Mouse (Mus musculus): ENCODE data around the gene Ifrd1.
"Not testable (repeated sequence)": the region's sequence is repeated elsewhere in the genome, so short reads cannot be mapped to it uniquely, and the experiment has no call there.

Ifrd1 gene

DNA sequence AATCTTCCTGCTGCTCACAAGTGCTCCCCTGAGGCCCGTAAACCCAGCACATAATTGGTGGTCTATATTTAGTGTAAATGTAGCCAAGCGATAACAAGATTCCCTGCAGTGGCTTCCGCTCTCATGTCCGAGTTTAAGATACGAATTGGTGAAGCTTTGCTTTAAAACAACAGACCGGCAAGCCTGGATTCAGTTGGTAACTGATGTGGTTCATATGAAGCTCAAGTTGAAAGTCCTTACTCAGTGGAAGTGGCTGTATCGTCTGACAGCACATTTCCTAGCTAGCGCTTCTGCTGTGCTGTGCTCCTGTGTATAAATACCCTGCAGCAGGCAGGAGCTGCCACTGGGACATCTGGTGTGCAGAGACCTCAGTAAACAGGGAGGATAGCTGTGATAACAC, 49.0 kb downstream of the Ifrd1 start, which contains the start of gene Lsmem1:
Gene Lsmem1 (minus strand): TSS at position 189 of the 400 bp plus-strand sequence.
- DNase-seq (ENCODE audit: low spot score in 2 of 2) = peak; percentile 16 to 28

DNA sequence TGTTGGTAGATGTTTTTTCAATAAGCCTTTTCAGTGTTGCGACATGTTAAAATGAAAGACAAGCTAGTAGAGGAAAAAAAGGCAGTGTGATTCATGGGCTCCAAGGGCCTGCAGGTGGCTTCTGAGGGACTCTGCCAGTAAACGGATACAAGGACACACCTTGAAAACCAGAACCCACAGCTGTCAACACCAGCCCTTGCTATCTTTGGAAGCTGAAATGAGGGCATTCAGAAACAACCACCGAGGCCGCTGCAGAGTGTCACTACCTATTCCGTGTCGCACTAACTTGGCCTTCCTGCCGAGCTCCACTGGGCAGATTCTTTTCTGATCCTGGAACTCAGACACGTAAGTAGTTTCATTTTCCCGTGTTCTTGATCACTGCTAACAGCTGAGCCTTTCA, 49.9 kb downstream of the Ifrd1 start:
- DNase-seq (ENCODE audit: low spot score in 2 of 2) = no peak

DNA sequence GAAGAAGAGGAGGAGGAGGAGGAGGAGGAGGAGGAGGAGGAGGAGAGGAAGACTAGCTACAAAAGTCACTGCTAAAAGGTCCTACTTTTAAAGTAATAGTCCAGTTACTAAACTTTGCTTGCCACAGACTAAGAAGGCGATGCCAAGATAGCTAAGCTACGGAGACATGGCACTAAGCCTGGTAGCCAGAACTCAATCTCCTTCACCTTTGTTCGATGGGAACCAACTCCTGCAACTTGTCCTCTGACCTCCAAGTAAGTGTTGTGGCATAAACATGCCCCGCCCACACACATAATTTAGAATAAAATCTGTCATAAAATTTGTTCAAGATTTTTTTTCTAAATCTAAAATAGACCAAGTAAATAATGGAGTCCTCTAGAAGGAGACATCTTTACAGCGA, 50.3 kb downstream of the Ifrd1 start:
- no peak for DNase-seq (ENCODE audit: low spot score in 2 of 2)

DNA sequence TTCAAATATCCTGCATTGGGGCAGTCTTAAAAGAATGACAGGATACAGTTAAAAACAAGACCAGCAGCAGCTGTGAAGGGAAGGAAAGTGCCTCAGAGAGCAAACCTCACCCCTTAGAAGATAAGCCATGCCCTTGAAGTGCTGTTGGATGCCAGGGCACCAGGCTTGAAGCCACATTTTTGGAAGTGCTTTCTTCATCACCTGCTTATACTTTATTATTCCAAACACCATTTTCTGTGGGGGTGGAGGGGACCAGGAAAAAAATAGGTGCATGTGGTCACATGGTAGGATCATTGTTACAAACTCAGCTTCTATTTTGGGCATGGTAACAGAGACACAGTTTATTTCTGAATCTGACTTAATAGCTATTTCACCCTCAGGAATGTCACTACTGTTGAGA, 50.8 kb downstream of the Ifrd1 start:
- no peak for DNase-seq (ENCODE audit: low spot score in 2 of 2)

DNA sequence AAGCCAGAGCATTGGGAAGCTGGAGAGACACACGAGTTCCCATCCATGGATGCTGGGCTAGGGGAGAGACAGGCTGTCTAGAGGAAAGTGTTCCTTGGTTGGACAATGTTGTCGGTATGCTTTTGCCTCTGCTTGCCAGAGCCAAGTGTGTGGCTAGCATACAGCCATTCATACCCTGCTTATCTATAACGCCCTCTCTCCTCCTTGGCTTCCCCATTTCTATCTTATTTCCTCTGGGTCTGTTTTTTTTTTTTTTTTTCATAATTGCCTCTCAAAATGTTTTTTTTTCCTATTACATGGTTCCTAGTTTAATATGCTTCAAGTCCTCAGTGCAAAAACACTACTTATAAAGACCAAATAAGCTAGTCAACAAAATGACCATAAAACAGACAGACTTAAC, 62.8 kb downstream of the Ifrd1 start:
- no peak for DNase-seq (ENCODE audit: low spot score in 2 of 2)

DNA sequence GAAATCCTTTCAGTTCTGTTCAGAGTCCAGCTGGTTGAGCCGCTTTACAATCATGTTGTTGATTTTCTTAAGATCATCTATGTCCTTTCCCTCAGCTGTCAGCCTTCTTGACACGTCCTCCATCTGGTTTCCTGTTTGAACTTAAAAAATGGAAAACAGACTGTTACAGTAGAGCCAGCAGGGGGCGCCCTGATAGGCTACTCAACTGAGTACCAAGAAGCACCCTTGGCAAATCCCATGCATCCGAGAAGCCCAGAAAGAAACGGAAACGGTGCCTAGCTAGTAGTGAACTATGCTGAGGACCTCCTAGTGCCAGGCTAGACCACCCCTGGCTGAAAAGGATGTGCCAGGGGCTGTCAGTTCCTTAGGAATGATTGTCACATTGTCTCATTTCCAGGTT, 71.2 kb downstream of the Ifrd1 start:
- DNase-seq (ENCODE audit: low spot score in 2 of 2) = no peak

DNA sequence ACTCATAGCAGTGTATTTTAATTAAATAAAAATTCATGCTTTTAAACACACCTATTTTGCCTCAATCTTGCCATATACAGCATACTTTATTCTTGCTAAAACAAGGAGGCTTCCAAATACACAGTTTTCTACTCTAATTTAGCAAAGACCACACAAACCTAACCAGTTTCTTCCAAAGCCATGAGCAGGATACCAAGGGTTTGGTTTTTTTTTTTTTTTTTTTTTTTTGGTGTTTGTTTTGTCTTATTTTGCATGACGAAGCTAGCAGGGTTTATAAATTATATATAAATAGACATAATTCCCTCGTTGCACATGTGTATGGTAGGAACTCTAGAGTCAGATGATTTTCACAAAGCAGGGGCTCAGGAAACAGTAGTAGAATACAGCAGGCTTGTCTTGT, 72.1 kb downstream of the Ifrd1 start:
- no peak for DNase-seq (ENCODE audit: low spot score in 2 of 2)

DNA sequence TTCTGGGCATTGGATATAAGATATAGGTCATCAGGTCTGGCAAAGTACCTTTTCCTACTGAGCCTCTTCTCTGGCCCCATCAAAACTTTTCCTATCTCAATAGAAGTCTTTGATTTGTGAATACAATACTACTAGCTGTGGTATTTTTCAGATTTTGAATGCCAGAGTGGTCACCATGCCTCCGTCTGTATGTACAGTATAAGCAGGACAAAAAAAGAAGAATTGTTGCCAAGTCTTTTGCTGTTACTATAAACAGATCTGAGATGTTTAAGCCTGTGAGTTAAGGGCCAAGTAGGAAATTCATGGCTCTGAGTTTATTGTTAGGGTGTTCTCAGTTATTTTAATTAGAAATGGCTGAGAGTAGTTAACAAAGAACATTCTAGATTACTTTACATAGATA, 73.1 kb downstream of the Ifrd1 start:
- not testable (repeated sequence) for DNase-seq (ENCODE audit: low spot score in 2 of 2)

DNA sequence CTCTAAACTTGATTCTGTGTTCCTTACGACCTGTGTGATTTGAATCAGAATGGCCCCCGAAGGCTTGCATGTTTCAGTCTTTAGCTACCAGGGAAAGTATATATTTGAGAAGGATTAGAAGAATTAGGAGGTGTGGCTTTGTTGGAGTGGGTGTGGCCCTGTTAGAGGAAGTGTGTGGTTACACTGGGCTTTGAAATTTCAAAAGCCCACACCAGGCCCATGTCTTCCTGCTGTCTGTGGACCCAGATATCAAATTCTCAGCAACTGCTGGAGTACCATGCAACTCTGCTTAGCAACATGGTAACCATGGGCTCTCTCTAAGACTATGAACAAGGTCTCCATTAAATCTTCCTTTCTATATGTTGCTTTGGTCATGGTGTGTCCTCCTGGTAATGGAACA, 76.7 kb downstream of the Ifrd1 start:
- no peak for DNase-seq (ENCODE audit: low spot score in 2 of 2)

DNA sequence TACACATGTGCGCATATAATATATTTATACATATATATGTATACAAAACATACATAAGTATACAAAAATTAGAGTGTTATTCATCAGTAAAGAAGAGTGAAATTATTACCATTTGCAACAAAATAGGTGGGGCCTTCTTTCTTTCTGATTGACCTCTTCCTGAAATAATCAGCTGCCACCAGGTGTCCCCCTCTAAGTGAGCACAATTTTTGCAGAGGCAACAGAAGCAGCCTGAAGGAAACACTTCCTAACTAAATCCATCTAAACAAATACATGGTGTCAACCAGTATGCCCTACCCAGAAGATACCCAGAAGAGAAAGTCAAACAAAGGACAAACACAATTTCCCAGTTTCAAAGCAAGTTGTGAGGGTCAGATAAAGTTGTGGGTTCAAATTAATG, 78.6 kb downstream of the Ifrd1 start:
- DNase-seq (ENCODE audit: low spot score in 2 of 2) = no peak

DNA sequence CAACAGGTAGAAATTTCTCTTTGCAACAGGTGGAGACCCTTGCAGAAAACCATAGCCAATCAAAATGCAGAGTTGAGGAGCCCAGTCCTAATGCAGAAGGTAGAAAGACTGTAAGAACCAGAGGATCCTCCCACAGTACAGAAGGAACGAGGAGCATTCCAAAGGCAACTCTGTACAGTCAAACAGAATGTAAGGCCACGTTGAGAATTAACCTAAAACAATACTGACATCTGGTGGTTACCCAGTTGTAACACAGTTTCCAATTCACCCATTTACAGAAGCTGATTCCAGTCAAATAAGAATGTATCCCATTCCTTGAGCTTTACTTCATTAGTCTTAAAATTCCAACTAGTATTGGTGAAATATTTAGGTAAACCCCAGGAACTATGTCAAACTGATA, 83.7 kb downstream of the Ifrd1 start:
- peak in 1 of 2 experiments; percentile 10 for DNase-seq (ENCODE audit: low spot score in 2 of 2)

DNA sequence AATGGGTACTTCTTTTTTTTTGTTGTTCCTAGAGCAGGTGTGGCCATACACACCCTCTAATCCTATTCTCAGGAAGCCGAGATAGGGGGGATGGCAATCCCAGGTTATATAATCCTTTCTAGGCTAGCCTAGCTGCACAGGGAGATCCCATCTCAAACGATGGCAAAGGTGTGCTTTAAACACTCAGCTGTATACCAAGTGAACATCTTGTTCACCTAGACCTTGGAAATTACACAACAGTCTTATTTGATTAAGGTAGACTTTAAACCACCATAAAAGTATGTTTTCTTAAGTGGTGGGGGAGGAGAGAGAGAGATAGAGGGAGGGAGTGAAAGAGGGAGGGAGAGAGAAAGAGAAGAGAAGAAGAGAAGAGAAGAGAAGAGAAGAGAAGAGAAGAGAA, 87.5 kb downstream of the Ifrd1 start:
- no peak for DNase-seq (ENCODE audit: low spot score in 2 of 2)

DNA sequence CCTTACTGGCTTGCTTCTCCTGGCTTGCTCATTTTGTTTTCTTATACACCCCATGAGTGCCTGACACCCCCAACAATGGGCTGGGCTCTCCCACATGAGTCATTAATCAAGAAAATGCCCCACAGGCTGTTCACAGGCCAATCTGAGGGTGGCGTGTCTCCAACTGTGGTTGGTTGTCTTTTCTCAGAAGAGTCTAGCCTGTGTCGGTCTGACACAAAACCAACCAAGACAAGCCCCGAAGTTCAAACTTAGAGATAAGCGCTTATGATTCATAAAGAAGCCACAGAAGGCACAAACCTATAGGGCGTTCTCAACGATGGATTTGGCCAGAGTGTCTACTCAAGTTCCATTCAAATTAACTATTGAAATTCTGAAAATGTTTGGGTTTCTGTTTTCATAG, 94.1 kb downstream of the Ifrd1 start:
- no peak for DNase-seq (ENCODE audit: low spot score in 2 of 2)

DNA sequence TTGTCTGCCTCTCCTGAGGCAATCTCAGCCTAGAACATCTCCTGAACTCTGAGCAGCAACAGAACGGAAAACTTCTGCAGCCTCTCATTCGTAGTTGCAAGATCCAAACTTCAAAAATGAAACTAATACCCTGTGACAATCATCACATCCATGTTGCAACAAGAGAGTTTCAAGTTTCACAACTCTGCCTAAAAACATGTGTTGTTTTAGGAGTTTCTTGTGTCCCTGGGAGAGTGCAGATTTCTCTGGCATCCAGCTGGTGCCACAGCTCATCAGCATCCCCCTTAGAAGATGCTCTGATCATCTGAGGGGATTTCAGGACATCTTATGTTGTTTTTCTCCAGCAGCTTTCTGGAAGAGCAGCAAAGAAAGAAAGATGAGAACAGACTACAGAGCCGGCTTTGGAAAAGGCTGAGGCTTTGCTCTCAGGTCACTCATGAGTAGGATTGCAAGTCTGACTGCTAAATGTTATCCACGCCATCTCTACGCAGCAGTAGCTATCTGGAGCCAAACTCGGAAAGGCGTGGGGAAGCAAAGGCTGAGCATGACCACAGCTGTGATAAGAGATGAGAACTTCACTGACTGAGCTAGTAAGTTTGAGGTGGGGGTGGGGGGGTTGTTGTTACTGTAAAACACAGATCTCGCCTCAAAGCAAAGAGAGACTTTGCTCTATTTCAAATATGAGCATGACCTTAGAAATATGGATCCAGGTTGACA, 95.8 kb downstream of the Ifrd1 start:
- no peak for DNase-seq (ENCODE audit: low spot score in 2 of 2)
